Mouse (Mus musculus): ENCODE data around the gene Scamp5.

DNA sequence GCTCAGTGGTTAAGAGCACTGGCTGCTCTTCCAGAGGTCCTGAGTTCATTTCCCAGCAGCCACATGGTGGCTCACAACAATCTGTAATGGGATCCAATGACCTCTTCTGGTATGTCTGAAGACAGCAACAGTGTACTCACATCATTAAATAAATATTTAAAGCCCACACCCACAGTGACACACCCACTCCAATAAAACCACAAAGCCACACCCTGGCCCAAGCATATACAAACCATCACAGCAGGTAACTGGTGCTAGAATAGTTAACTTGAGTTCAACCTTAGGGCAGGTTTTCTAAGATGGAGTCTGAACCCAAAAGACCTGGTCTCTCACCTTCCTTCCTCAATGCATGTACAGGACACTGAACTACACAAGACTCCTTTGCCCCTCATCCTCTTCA is 27.1 kb upstream of the Scamp5 start:
- TF ChIP-seq CTCF (IDR thresholded peaks at IDR 0.05; ENCODE audit: control insufficient read depth, insufficient read depth, insufficient replicate concordance, low read depth, low read length), result no peak
- no peak for TF ChIP-seq POLR2A (IDR thresholded peaks at IDR 0.05; ENCODE audit: control insufficient read depth, low read depth, low read length)
